Mouse (Mus musculus): ENCODE measurements around the gene Krt16. TPM values are rescaled to one million over a fixed set of nuclear protein-coding genes. Genes with fewer than 3 reads are reported as not detected.

Gene Krt16
- polyA plus RNA-seq, 1 experiment from 2014 or later = not detected

- 55% methylated on average over 15 of the region's 15 CpGs for WGBS (ENCODE audit: insufficient replicate concordance)
- Histone ChIP-seq H3K27me3 (no peaks in the 10 kb centered on the region), H3K4me1 (replicated peaks) (no peaks in the 10 kb centered on the region), H3K9ac (no peak overlapping the region), H3K4me2 (no peak overlapping the region), H3K27ac (no peak overlapping the region), H3K9me3 (replicated peaks) (no peaks in the 10 kb centered on the region), H3K36me3 (no peaks in the 10 kb centered on the region), H3K4me3 (replicated peaks) (no peak overlapping the region)
- no peak for DNase-seq
- no peak for ATAC-seq (ENCODE audit: low read depth)
Measured at GRCm38 (mm10) chr11:100277726-100278480, 29.2 kb upstream of the Krt16 start.

- Histone ChIP-seq H3K4me2 (no peak overlapping the region), H3K27ac (no peak overlapping the region), H3K36me3 (no peaks in the 10 kb centered on the region), H3K4me3 (replicated peaks) (no peak overlapping the region), H3K9me3 (replicated peaks) (no peaks in the 10 kb centered on the region), H3K27me3 (no peaks in the 10 kb centered on the region), H3K4me1 (replicated peaks) (no peaks in the 10 kb centered on the region), H3K9ac (no peak overlapping the region)
- WGBS (ENCODE audit: insufficient replicate concordance) = 39% methylated on average over 5 of the region's 5 CpGs
- no peak for DNase-seq
- ATAC-seq (ENCODE audit: low read depth) = no peak
Measured at GRCm38 (mm10) chr11:100275466-100275865, 26.8 kb upstream of the Krt16 start.

DNA sequence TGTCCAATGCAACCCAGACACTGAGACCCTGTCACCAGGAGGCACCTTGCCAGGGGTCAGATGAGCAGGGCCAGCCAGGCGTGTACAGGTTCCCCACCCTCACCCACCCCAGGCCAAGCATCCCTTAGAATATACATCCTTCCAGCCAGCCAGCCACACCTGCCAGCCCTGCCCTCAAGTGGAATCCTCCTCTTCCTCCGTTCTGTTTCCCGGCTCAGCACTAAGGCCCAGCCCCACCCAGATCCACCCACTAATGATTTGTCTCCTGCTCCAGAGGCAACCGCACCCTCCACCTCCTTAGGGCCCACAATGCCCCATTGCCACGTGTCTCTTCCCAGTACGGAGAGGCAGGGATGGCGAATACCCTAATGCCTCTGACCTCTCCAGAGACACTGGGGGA, 26.0 kb upstream of the Krt16 start:
- DNase-seq = no peak
- Histone ChIP-seq H3K36me3 (no peaks in the 10 kb centered on the region), H3K27ac (no peak overlapping the region), H3K9ac (no peak overlapping the region), H3K4me1 (replicated peaks) (no peaks in the 10 kb centered on the region), H3K27me3 (no peaks in the 10 kb centered on the region), H3K4me2 (no peak overlapping the region), H3K9me3 (replicated peaks) (no peaks in the 10 kb centered on the region), H3K4me3 (replicated peaks) (no peak overlapping the region)
- 60% methylated on average over 7 of the region's 7 CpGs for WGBS (ENCODE audit: insufficient replicate concordance)
- ATAC-seq (ENCODE audit: low read depth) = no peak

DNA sequence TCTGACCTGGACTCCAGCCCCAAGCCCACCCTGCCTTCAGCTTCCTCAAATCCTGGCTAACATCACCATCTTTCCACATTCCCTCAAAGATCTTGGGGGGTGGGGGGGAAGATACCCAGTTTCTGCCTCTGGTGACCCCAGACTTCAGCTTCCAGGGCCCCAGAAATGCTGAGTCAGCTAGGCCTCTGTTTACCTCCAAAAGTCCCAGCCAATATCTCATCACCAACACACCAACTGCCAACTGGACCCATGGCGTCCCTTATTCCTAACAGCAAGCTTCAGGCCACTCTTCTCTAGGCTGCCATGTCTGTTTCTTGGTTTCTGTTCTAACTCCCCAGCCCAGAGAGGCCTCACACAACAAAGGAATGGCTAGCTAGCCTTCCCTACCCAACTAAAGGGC, 23.2 kb upstream of the Krt16 start:
- WGBS (ENCODE audit: insufficient replicate concordance) = 55% methylated on average over 1 of the region's 1 CpGs
- no peak overlapping the region for H3K27ac ChIP-seq
- H3K36me3 ChIP-seq = no peaks in the 10 kb centered on the region
- no peak overlapping the region for H3K4me2 ChIP-seq
- no peaks in the 10 kb centered on the region for H3K4me1 ChIP-seq (replicated peaks)
- H3K4me3 ChIP-seq (replicated peaks) = no peak overlapping the region
- no peak overlapping the region for H3K9ac ChIP-seq
- DNase-seq (no peak), ATAC-seq (ENCODE audit: low read depth) (no peak)
- no peaks in the 10 kb centered on the region for H3K27me3 ChIP-seq
- H3K9me3 ChIP-seq (replicated peaks) = no peaks in the 10 kb centered on the region

GRCm38 (mm10) chr11:100269821-100270332, 21.2 kb upstream of the Krt16 start, which contains the start of gene Krt42:
Gene Krt42 (minus strand): TSS chr11:100269871.
- H3K27ac ChIP-seq = no peak within 1 kb of the TSS
- ATAC-seq (ENCODE audit: low read depth) = no peak
- H3K27me3 ChIP-seq = no peaks in the 10 kb centered on the region
- DNase-seq = no peak
- H3K4me1 ChIP-seq (replicated peaks) = no peaks in the 10 kb centered on the region
- no peak within 1 kb of the TSS for H3K4me2 ChIP-seq
- H3K4me3 ChIP-seq (replicated peaks) = no peak within 1 kb of the TSS
- H3K9ac ChIP-seq = no peak within 1 kb of the TSS
- WGBS (ENCODE audit: insufficient replicate concordance) = 65% methylated on average over 7 of the region's 7 CpGs
- no peaks in the 10 kb centered on the region for H3K36me3 ChIP-seq
- H3K9me3 ChIP-seq (replicated peaks) = no peaks in the 10 kb centered on the region

GRCm38 (mm10) chr11:100262058-100262980, 13.6 kb upstream of the Krt16 start:
- H3K4me2 ChIP-seq = no peak overlapping the region
- H3K4me1 ChIP-seq (replicated peaks) = no peaks in the 10 kb centered on the region
- ATAC-seq (ENCODE audit: low read depth) = no peak
- no peaks in the 10 kb centered on the region for H3K36me3 ChIP-seq
- WGBS (ENCODE audit: insufficient replicate concordance) = 20% methylated on average over 13 of the region's 13 CpGs
- no peak overlapping the region for H3K27ac ChIP-seq
- no peak overlapping the region for H3K4me3 ChIP-seq (replicated peaks)
- no peaks in the 10 kb centered on the region; the same call in 1 of the 2 replicates for H3K27me3 ChIP-seq
- H3K9me3 ChIP-seq (replicated peaks) = no peaks in the 10 kb centered on the region
- no peak for DNase-seq
- no peak overlapping the region for H3K9ac ChIP-seq

DNA sequence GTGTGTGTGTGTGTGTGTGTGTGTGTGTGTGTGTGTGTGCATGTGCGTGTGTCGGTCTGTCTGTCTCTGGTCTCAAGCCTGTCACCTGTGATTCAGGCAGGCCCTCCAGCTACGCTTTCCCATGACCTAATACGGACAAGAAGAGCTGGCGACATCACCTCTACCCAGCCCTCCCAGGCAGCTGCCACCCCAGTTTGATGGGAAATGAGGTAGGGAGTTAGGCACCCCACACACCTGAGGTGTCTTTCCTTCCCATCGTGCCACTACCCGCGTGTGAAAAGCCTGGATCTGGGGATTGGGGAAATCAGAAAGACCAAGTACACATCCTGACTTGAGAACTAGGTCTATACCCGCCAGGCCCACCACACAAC, 12.5 kb upstream of the Krt16 start:
- no peak for DNase-seq
- no peaks in the 10 kb centered on the region for H3K4me1 ChIP-seq (replicated peaks)
- ATAC-seq (ENCODE audit: low read depth) = no peak
- H3K9me3 ChIP-seq (replicated peaks) = no peaks in the 10 kb centered on the region
- H3K27ac ChIP-seq = no peak overlapping the region
- no peak overlapping the region for H3K9ac ChIP-seq
- 63% methylated on average over 9 of the region's 9 CpGs for WGBS (ENCODE audit: insufficient replicate concordance)
- H3K4me3 ChIP-seq (replicated peaks) = no peak overlapping the region
- no peaks in the 10 kb centered on the region; the same call in 1 of the 2 replicates for H3K27me3 ChIP-seq
- no peak overlapping the region for H3K4me2 ChIP-seq
- no peaks in the 10 kb centered on the region for H3K36me3 ChIP-seq

DNA sequence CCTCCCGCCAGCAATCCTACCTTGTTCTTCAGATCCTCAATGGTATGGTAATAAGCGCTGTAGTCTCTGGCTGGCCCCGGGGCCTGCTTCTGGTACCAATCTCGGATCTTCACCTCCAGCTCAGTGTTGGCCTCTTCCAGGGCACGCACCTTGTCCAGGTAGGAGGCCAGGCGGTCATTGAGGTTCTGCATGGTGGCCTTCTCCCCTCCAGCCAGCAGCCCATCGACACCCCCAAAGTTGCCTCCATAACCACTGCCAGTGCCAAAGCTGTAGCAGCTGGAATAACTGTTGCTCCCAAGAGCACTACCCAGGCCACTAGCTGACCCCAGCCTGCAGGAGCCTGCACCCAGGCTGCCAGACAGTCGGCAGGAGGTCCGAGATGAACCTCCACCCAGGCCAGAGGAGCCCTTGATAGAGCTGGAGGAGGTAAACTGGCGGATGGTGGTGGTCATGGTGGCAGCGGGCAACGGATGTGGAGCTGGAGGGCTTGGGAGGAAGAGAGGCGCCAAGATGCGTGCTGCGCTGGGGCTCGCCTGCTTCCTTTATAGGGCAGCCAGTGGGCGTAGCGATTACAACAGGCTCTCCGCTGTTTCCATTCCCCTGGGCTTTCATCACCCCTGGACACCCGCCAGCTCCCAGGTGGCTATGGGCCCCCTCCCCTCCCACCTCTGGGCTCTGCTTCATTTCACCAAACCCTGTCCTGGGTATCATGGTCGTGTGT, 12.0 kb upstream of the Krt16 start, which contains the start of gene Krt17:
TSS of gene Krt17 (minus strand) at position 516 of the 721 bp plus-strand sequence.
- Histone ChIP-seq H3K4me3 (replicated peaks) (no peak within 1 kb of the TSS), H3K36me3 (no peaks in the 10 kb centered on the region), H3K27ac (no peak within 1 kb of the TSS), H3K4me1 (replicated peaks) (no peaks in the 10 kb centered on the region), H3K9ac (no peak within 1 kb of the TSS), H3K4me2 (no peak within 1 kb of the TSS), H3K9me3 (replicated peaks) (no peaks in the 10 kb centered on the region), H3K27me3 (no peaks in the 10 kb centered on the region; the same call in 1 of the 2 replicates)
- DNase-seq = no peak
- ATAC-seq (ENCODE audit: low read depth) = no peak
- WGBS (ENCODE audit: insufficient replicate concordance) = 62% methylated on average over 21 of the region's 21 CpGs

GRCm38 (mm10) chr11:100259079-100259478, 10.4 kb upstream of the Krt16 start:
- 73% methylated on average over 9 of the region's 9 CpGs for whole genome bisulfite sequencing (ENCODE audit: insufficient replicate concordance)
- no peaks in the 10 kb centered on the region for H3K36me3 ChIP-seq
- no peak for DNase-seq
- H3K4me1 ChIP-seq (replicated peaks) = no peaks in the 10 kb centered on the region; the same call in 1 of the 2 replicates
- no peak overlapping the region for H3K4me2 ChIP-seq
- H3K4me3 ChIP-seq (replicated peaks) = no peak overlapping the region
- no peaks in the 10 kb centered on the region for H3K9me3 ChIP-seq (replicated peaks)
- H3K27me3 ChIP-seq = no peaks in the 10 kb centered on the region; the same call in 1 of the 2 replicates
- no peak for ATAC-seq (ENCODE audit: low read depth)
- H3K9ac ChIP-seq = no peak overlapping the region
- no peak overlapping the region for H3K27ac ChIP-seq

- Histone ChIP-seq H3K4me1 (replicated peaks) (no peaks in the 10 kb centered on the region; the same call in 1 of the 2 replicates), H3K36me3 (no peaks in the 10 kb centered on the region), H3K4me3 (replicated peaks) (no peak overlapping the region), H3K27ac (no peak overlapping the region), H3K4me2 (no peak overlapping the region), H3K9me3 (replicated peaks) (no peaks in the 10 kb centered on the region), H3K9ac (no peak overlapping the region), H3K27me3 (no peaks in the 10 kb centered on the region)
- 76% methylated on average over 1 of the region's 1 CpGs for WGBS (ENCODE audit: insufficient replicate concordance)
- DNase-seq (no peak), ATAC-seq (ENCODE audit: low read depth) (no peak)
Measured at GRCm38 (mm10) chr11:100257967-100258366, 9.3 kb upstream of the Krt16 start.

- Histone ChIP-seq H3K9ac (no peak overlapping the region), H3K9me3 (replicated peaks) (no peaks in the 10 kb centered on the region), H3K27me3 (no peaks in the 10 kb centered on the region), H3K4me1 (replicated peaks) (no peaks in the 10 kb centered on the region; the same call in 1 of the 2 replicates), H3K4me3 (replicated peaks) (no peak overlapping the region), H3K36me3 (no peaks in the 10 kb centered on the region), H3K27ac (no peak overlapping the region), H3K4me2 (no peak overlapping the region)
- WGBS (ENCODE audit: insufficient replicate concordance) = 63% methylated on average over 6 of the region's 6 CpGs
- DNase-seq = no peak
- no peak for ATAC-seq (ENCODE audit: low read depth)
Measured at GRCm38 (mm10) chr11:100255514-100255913, 6.8 kb upstream of the Krt16 start.

All from liver, embryonic 13.5 days (tissue).